Mouse (Mus musculus): ENCODE data around the gene Smyd1.

- TF ChIP-seq GATA1 (IDR thresholded peaks at IDR 0.05; ENCODE audit: borderline replicate concordance, low read length) (no peak), CTCF (IDR thresholded peaks at IDR 0.05; ENCODE audit: low read depth, low read length) (no peak)
Observed at GRCm38 (mm10) chr6:71224184-71224943, 97.7 kb downstream of the Smyd1 start.

Measured in G1E (cell line).